Mouse (Mus musculus) cerebellum, adult 11 months (tissue): ENCODE measurements around the gene Iqsec1.

ENCODE experiments used
- DNase-seq: peaks from one replicate; pipeline ENCODE4 v3.0.0; 2022

The Iqsec1 gene

GRCm38 (mm10) chr6:90950936-90951335, 37.5 kb downstream of the Iqsec1 start:
- DNase-seq = no peak

- no peak for DNase-seq
Measured at GRCm38 (mm10) chr6:90948097-90948496, 40.4 kb downstream of the Iqsec1 start.

- peak; percentile 18 for DNase-seq
Measured at GRCm38 (mm10) chr6:90945560-90946230, 42.8 kb downstream of the Iqsec1 start.

GRCm38 (mm10) chr6:90941257-90941656, 47.2 kb downstream of the Iqsec1 start:
- no peak for DNase-seq

- DNase-seq = no peak
Measured at GRCm38 (mm10) chr6:90933656-90934055, 54.8 kb downstream of the Iqsec1 start.

- DNase-seq = no peak
Measured at GRCm38 (mm10) chr6:90928806-90929205, 59.7 kb downstream of the Iqsec1 start.

GRCm38 (mm10) chr6:90925472-90925871, 63.0 kb downstream of the Iqsec1 start:
- DNase-seq = no peak

GRCm38 (mm10) chr6:90924796-90925195, 63.7 kb downstream of the Iqsec1 start:
- no peak for DNase-seq

GRCm38 (mm10) chr6:90924379-90924778, 64.1 kb downstream of the Iqsec1 start:
- DNase-seq = no peak

- no peak for DNase-seq
Measured at GRCm38 (mm10) chr6:90921259-90921946, 67.1 kb downstream of the Iqsec1 start.

GRCm38 (mm10) chr6:90920510-90921220, 67.8 kb downstream of the Iqsec1 start:
- DNase-seq = no peak

- no peak for DNase-seq
Measured at GRCm38 (mm10) chr6:90919636-90920420, 68.7 kb downstream of the Iqsec1 start.

GRCm38 (mm10) chr6:90915585-90915984, 72.9 kb downstream of the Iqsec1 start:
- no peak for DNase-seq

GRCm38 (mm10) chr6:90913771-90914170, 74.7 kb downstream of the Iqsec1 start:
- no peak for DNase-seq

GRCm38 (mm10) chr6:90912768-90913167, 75.7 kb downstream of the Iqsec1 start:
- DNase-seq = no peak

GRCm38 (mm10) chr6:90904143-90904542, 84.3 kb downstream of the Iqsec1 start:
- no peak for DNase-seq

- DNase-seq = no peak
Measured at GRCm38 (mm10) chr6:90900302-90900701, 88.2 kb downstream of the Iqsec1 start.

- DNase-seq = no peak
Measured at GRCm38 (mm10) chr6:90899266-90899665, 89.2 kb downstream of the Iqsec1 start.

GRCm38 (mm10) chr6:90898107-90898506, 90.4 kb downstream of the Iqsec1 start:
- no peak for DNase-seq

- DNase-seq = no peak
Measured at GRCm38 (mm10) chr6:90892401-90892800, 96.1 kb downstream of the Iqsec1 start.

GRCm38 (mm10) chr6:90889356-90890285, 98.9 kb downstream of the Iqsec1 start:
- DNase-seq = no peak
